7 mouse cellular contexts compared by ENCODE assay signal in genomic region chr9:121704261-121704645, GRCm38 (mm10). TPM values are rescaled to one million over a fixed set of nuclear protein-coding genes. Genes with fewer than 3 reads are reported as not detected.
DNase-seq lines count a peak whose midpoint lies in the region; ATAC-seq lines count a peak whose summit lies in the region.

No protein-coding gene starts in this region.

- no peaks in the 10 kb centered on the region for H3K27me3 ChIP-seq in lung, embryonic 16.5 days (ENCODE audit: control insufficient read depth, insufficient read depth, low read depth, low read length)
- H3K27me3 ChIP-seq in forebrain, embryonic 12.5 days, result 0 out of 2 replicates have a peak, but pooled peaks cover 5% of the 10 kb centered on the region
- H3K27me3 ChIP-seq in limb, embryonic 13.5 days, result peaks cover 2% of the 10 kb centered on the region; the same call in 1 of the 2 replicates
- H3K27me3 ChIP-seq in stomach, embryonic 14.5 days (ENCODE audit: control insufficient read depth, insufficient read depth, low read length), result no peaks in the 10 kb centered on the region

- 41% methylated on average over 11 of the region's 11 CpGs for WGBS in lung, embryonic 16.5 days
- 42% methylated on average over 11 of the region's 11 CpGs for WGBS in forebrain, embryonic 12.5 days
- 32% methylated on average over 11 of the region's 11 CpGs for WGBS in limb, embryonic 13.5 days
- WGBS in stomach, embryonic 14.5 days, result 31% methylated on average over 11 of the region's 11 CpGs

- no peak for DNase-seq in lung, postnatal 25 days (ENCODE audit: low spot score)
- no peak for DNase-seq in embryo, embryonic 10.5 days (ENCODE audit: low spot score)
- no peak for DNase-seq in urinary bladder, postnatal 14 days (ENCODE audit: low spot score)

- H3K4me2 ChIP-seq in lung, embryonic 16.5 days (ENCODE audit: low read depth, low read length), result peak overlapping the region; percentile 87
- H3K4me2 ChIP-seq in forebrain, embryonic 12.5 days, result peak overlapping the region; percentile 93
- peak overlapping the region; percentile 93 for H3K4me2 ChIP-seq in limb, embryonic 13.5 days (replicated peaks)
- peak overlapping the region; percentile 90 for H3K4me2 ChIP-seq in stomach, embryonic 14.5 days (replicated peaks; ENCODE audit: low read depth, low read length)

- H3K9me3 ChIP-seq in lung, embryonic 16.5 days (ENCODE audit: control insufficient read depth, low read length), result no peaks in the 10 kb centered on the region
- no peaks in the 10 kb centered on the region for H3K9me3 ChIP-seq in forebrain, embryonic 12.5 days
- H3K9me3 ChIP-seq in limb, embryonic 13.5 days, result no peaks in the 10 kb centered on the region
- H3K9me3 ChIP-seq in stomach, embryonic 14.5 days (ENCODE audit: control insufficient read depth, low read depth, low read length), result no peaks in the 10 kb centered on the region

- no peak overlapping the region for H3K27ac ChIP-seq in lung, embryonic 16.5 days (ENCODE audit: low read length)
- H3K27ac ChIP-seq in forebrain, embryonic 12.5 days, result no peak overlapping the region
- no peak overlapping the region for H3K27ac ChIP-seq in limb, embryonic 13.5 days
- H3K27ac ChIP-seq in stomach, embryonic 14.5 days (ENCODE audit: low read length), result peak overlapping the region; percentile 29; the same call in 1 of the 2 replicates

- ATAC-seq in lung, embryonic 16.5 days (ENCODE audit: low read depth), result no peak
- 0 out of 2 replicates have a peak, but pooled peaks have one; percentile 1 for ATAC-seq in forebrain, embryonic 12.5 days (ENCODE audit: low FRiP score)
- no peak for ATAC-seq in limb, embryonic 13.5 days (ENCODE audit: low FRiP score, low read depth)
- no peak for ATAC-seq in stomach, embryonic 14.5 days (ENCODE audit: insufficient number of reproducible peaks, insufficient read depth, low FRiP score, low read depth)

- peaks cover 16% of the 10 kb centered on the region for H3K4me1 ChIP-seq in lung, embryonic 16.5 days (replicated peaks; ENCODE audit: control insufficient read depth, insufficient read depth, low read length)
- H3K4me1 ChIP-seq in forebrain, embryonic 12.5 days, result peaks cover 20% of the 10 kb centered on the region
- H3K4me1 ChIP-seq in limb, embryonic 13.5 days, result peaks cover 21% of the 10 kb centered on the region
- H3K4me1 ChIP-seq in stomach, embryonic 14.5 days (ENCODE audit: control insufficient read depth, insufficient read depth, low read length), result peaks cover 8% of the 10 kb centered on the region

- peak overlapping the region; percentile 89 for H3K4me3 ChIP-seq in lung, embryonic 16.5 days (ENCODE audit: low read length)
- H3K4me3 ChIP-seq in forebrain, embryonic 12.5 days (replicated peaks), result peak overlapping the region; percentile 92
- peak overlapping the region; percentile 82 for H3K4me3 ChIP-seq in limb, embryonic 13.5 days
- peak overlapping the region; percentile 78 for H3K4me3 ChIP-seq in stomach, embryonic 14.5 days (ENCODE audit: low read depth, low read length)

- H3K36me3 ChIP-seq in lung, embryonic 16.5 days (ENCODE audit: control insufficient read depth, insufficient read depth, low read length), result no peaks in the 10 kb centered on the region
- peaks cover 8% of the 10 kb centered on the region for H3K36me3 ChIP-seq in forebrain, embryonic 12.5 days (replicated peaks)
- H3K36me3 ChIP-seq in limb, embryonic 13.5 days, result peaks cover 4% of the 10 kb centered on the region
- H3K36me3 ChIP-seq in stomach, embryonic 14.5 days (ENCODE audit: control insufficient read depth, insufficient read depth, low read length), result no peaks in the 10 kb centered on the region

- peak overlapping the region; percentile 82 for H3K9ac ChIP-seq in lung, embryonic 16.5 days (ENCODE audit: low read length)
- peak overlapping the region; percentile 87 for H3K9ac ChIP-seq in forebrain, embryonic 12.5 days
- peak overlapping the region; percentile 80 for H3K9ac ChIP-seq in limb, embryonic 13.5 days
- peak overlapping the region; percentile 54; the same call in 1 of the 2 replicates for H3K9ac ChIP-seq in stomach, embryonic 14.5 days (replicated peaks; ENCODE audit: low read depth, low read length)

RNA-seq across cellular contexts. Expression of gene Sec22c, which starts 1.0 kb away (rescaled TPM):
- polyA plus RNA-seq in lung, embryonic 16.5 days (2015; fragmentation: Nextera tagmentation; extraction: Ambion mirVana), result 9.2 and 10.0 TPM in 2 replicates
- 24.5 and 29.3 TPM in 2 replicates for polyA plus RNA-seq in forebrain, embryonic 12.5 days (2016; fragmentation: Nextera tagmentation; extraction: Ambion mirVana)
- polyA plus RNA-seq in limb, embryonic 13.5 days (2015; fragmentation: Nextera tagmentation; extraction: Ambion mirVana), result 13.4 and 15.4 TPM in 2 replicates
- 10.1 and 12.4 TPM in 2 replicates for polyA plus RNA-seq in stomach, embryonic 14.5 days (2014; fragmentation: Nextera tagmentation; extraction: Ambion mirVana)

RNA-seq across cellular contexts. Expression of gene Ss18l2, which starts 5.9 kb away (rescaled TPM):
- polyA plus RNA-seq in lung, embryonic 16.5 days (2015; fragmentation: Nextera tagmentation; extraction: Ambion mirVana), result 94.0 and 104 TPM in 2 replicates
- polyA plus RNA-seq in forebrain, embryonic 12.5 days (2016; fragmentation: Nextera tagmentation; extraction: Ambion mirVana), result 97.5 and 104 TPM in 2 replicates
- polyA plus RNA-seq in limb, embryonic 13.5 days (2015; fragmentation: Nextera tagmentation; extraction: Ambion mirVana), result 128 and 142 TPM in 2 replicates
- 136 TPM in 2 replicates for polyA plus RNA-seq in stomach, embryonic 14.5 days (2014; fragmentation: Nextera tagmentation; extraction: Ambion mirVana)

RNA-seq across cellular contexts. Expression of gene Nktr, which starts 14.7 kb away (rescaled TPM):
- polyA plus RNA-seq in lung, embryonic 16.5 days (2015; fragmentation: Nextera tagmentation; extraction: Ambion mirVana), result 61.9 and 69.5 TPM in 2 replicates
- polyA plus RNA-seq in forebrain, embryonic 12.5 days (2016; fragmentation: Nextera tagmentation; extraction: Ambion mirVana), result 75.7 and 78.2 TPM in 2 replicates
- polyA plus RNA-seq in limb, embryonic 13.5 days (2015; fragmentation: Nextera tagmentation; extraction: Ambion mirVana), result 82.4 and 84.1 TPM in 2 replicates
- polyA plus RNA-seq in stomach, embryonic 14.5 days (2014; fragmentation: Nextera tagmentation; extraction: Ambion mirVana), result 88.1 and 102 TPM in 2 replicates

RNA-seq across cellular contexts. Expression of gene Zfp651, which starts 54.9 kb away (rescaled TPM):
- polyA plus RNA-seq in lung, embryonic 16.5 days (2015; fragmentation: Nextera tagmentation; extraction: Ambion mirVana), result 7.3 and 7.4 TPM in 2 replicates
- polyA plus RNA-seq in forebrain, embryonic 12.5 days (2016; fragmentation: Nextera tagmentation; extraction: Ambion mirVana), result 9.5 and 10.8 TPM in 2 replicates
- polyA plus RNA-seq in limb, embryonic 13.5 days (2015; fragmentation: Nextera tagmentation; extraction: Ambion mirVana), result 18.9 and 19.3 TPM in 2 replicates
- polyA plus RNA-seq in stomach, embryonic 14.5 days (2014; fragmentation: Nextera tagmentation; extraction: Ambion mirVana), result 12.5 and 13.7 TPM in 2 replicates
